Mouse (Mus musculus) forebrain, embryonic 11.5 days (tissue): ENCODE data around the gene Rarb. TPM values are rescaled to one million over a fixed set of nuclear protein-coding genes. Genes with fewer than 3 reads are reported as not detected.
"Not testable (repeated sequence)": the region's sequence is repeated elsewhere in the genome, so short reads cannot be mapped to it uniquely, and the experiment has no call there.

Source experiments
- ATAC-seq: fragments of 200-750 bp; cut with Nextera tagmentation; replicated peaks from 2 replicates; pipeline ENCODE4 v1.8.0; 2017; ENCODE audit warnings: moderate TSS enrichment; ENCODE audit not compliant: low FRiP score
- DNase-seq: peaks from one replicate; pipeline ENCODE4 v3.0.0-alpha.2; 2017; ENCODE audit warnings: low spot score
- H3K27ac ChIP-seq: fragments of 300-500 bp; sonication (generic); 2 replicates; pipeline ENCODE4 v1.5.1; 2014; ENCODE audit warnings: low read depth, low read length
- H3K27me3 ChIP-seq: fragments of 300-500 bp; sonication (generic); 2 replicates; pipeline ENCODE4 v1.6.1; 2014; ENCODE audit warnings: mild to moderate bottlenecking, low read length, mixed read lengths; ENCODE audit not compliant: control insufficient read depth, insufficient read depth
- H3K36me3 ChIP-seq: fragments of 300-500 bp; sonication (generic); 2 replicates; pipeline ENCODE4 v1.6.1; 2014; ENCODE audit warnings: mild to moderate bottlenecking, low read length, moderate library complexity, mixed read lengths; ENCODE audit not compliant: control insufficient read depth, insufficient read depth
- H3K4me1 ChIP-seq: fragments of 300-500 bp; sonication (generic); replicated peaks from 2 replicates; pipeline ENCODE4 v1.6.1; 2014; ENCODE audit warnings: low read length, mixed read lengths; ENCODE audit not compliant: control insufficient read depth, insufficient read depth
- H3K4me2 ChIP-seq: fragments of 300-500 bp; sonication (generic); 2 replicates; pipeline ENCODE4 v1.6.1; 2014; ENCODE audit warnings: low read depth, mild to moderate bottlenecking, low read length, moderate library complexity, mixed read lengths; ENCODE audit not compliant: severe bottlenecking
- H3K4me3 ChIP-seq: fragments of 300-500 bp; sonication (generic); 2 replicates; pipeline ENCODE4 v1.5.1; 2014; ENCODE audit warnings: low read depth, low read length
- H3K9ac ChIP-seq: fragments of 300-500 bp; sonication (generic); 2 replicates; pipeline ENCODE4 v1.6.1; 2014; ENCODE audit warnings: low read length
- H3K9me3 ChIP-seq: fragments of 300-500 bp; sonication (generic); 2 replicates; pipeline ENCODE4 v1.6.1; 2016; ENCODE audit warnings: low read length, mixed read lengths; ENCODE audit not compliant: control insufficient read depth
- WGBS: fragments of 180-500 bp; shearing (Covaris S2); extraction: QIAGEN DNeasy Blood & Tissue Kit; methylation state at CpG from one replicate; pipeline ENCODE4 v1.1.7; 2014; 5-methylcytosine and 5-hydroxymethylcytosine counted together
- polyA plus RNA-seq: library from polyadenylated mRNA; unstranded; fragments of >200 nt; fragmentation: Nextera tagmentation; extraction: Ambion mirVana; gene quantifications from 2 replicates; pipeline ENCODE4 v1.2.1, GENCODE M21; 2014

Rarb gene
- polyA plus RNA-seq, 1 experiment from 2014 or later: 15.8 TPM

- Histone ChIP-seq H3K36me3 (no peaks in the 10 kb centered on the region), H3K4me1 (no peaks in the 10 kb centered on the region), H3K9ac (no peak overlapping the region), H3K4me3 (no peak overlapping the region), H3K27ac (no peak overlapping the region), H3K9me3 (no peaks in the 10 kb centered on the region), H3K27me3 (no peaks in the 10 kb centered on the region), H3K4me2 (no peak overlapping the region)
- ATAC-seq (no peak), DNase-seq (no peak)
- WGBS: 89% methylated on average over 5 of the region's 5 CpGs
Measured at GRCm38 (mm10) chr14:16781942-16782541, 36.9 kb downstream of the Rarb start.

DNA sequence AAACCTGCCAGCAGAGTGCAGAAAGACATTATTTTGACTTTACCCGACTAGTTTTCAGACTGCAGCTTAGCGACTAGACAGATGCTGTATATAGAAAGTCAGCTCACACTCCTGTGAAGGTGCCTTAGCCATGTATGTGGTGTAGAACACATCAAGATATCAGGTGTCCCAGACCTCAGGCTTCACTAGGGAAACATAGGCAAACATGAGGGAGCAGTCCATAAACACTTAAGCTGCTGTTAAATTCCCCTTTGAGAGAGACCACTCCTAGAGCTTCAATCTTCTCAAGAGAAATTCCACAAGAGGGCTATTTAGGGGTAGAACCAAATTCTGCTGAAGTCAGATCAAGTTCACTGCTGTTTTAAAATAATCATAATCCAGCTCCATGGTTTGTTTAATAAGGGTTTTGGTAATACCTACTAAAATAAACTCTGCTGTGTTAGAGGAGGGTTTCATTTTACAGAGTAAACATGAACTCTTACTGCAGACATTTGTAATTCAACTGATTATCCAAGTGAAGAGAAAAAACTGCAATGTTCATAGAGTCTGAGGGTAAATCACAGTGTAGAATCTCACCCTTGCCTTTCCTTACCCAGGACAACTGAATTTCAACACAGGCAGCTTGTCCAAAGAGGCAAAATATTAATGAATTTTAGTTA lies 42.1 kb downstream of the Rarb start:
- H3K4me3 ChIP-seq: no peak overlapping the region
- no peaks in the 10 kb centered on the region for H3K9me3 ChIP-seq
- H3K4me1 ChIP-seq: no peaks in the 10 kb centered on the region
- DNase-seq (no peak), ATAC-seq (no peak)
- no peaks in the 10 kb centered on the region for H3K36me3 ChIP-seq
- 82% methylated on average over 2 of the region's 2 CpGs for WGBS
- no peaks in the 10 kb centered on the region for H3K27me3 ChIP-seq
- no peak overlapping the region for H3K27ac ChIP-seq
- H3K9ac ChIP-seq: no peak overlapping the region
- no peak overlapping the region for H3K4me2 ChIP-seq

- Histone ChIP-seq H3K27ac (no peak overlapping the region), H3K36me3 (no peaks in the 10 kb centered on the region), H3K9me3 (no peaks in the 10 kb centered on the region), H3K27me3 (no peaks in the 10 kb centered on the region), H3K9ac (no peak overlapping the region), H3K4me1 (no peaks in the 10 kb centered on the region), H3K4me3 (no peak overlapping the region), H3K4me2 (no peak overlapping the region)
- ATAC-seq (no peak), DNase-seq (no peak)
- WGBS: 80% methylated on average over 3 of the region's 3 CpGs
Measured at GRCm38 (mm10) chr14:16772927-16773326, 46.0 kb downstream of the Rarb start.

GRCm38 (mm10) chr14:16765891-16766290 lies 53.1 kb downstream of the Rarb start:
- no peaks in the 10 kb centered on the region for H3K36me3 ChIP-seq
- no peaks in the 10 kb centered on the region for H3K27me3 ChIP-seq
- H3K9me3 ChIP-seq: no peaks in the 10 kb centered on the region
- WGBS: 87% methylated on average over 1 of the region's 1 CpGs
- no peaks in the 10 kb centered on the region for H3K4me1 ChIP-seq
- no peak overlapping the region for H3K27ac ChIP-seq
- H3K4me3 ChIP-seq: no peak overlapping the region
- ATAC-seq: no peak
- no peak for DNase-seq
- H3K9ac ChIP-seq: no peak overlapping the region
- no peak overlapping the region for H3K4me2 ChIP-seq

GRCm38 (mm10) chr14:16762773-16763172 lies 56.2 kb downstream of the Rarb start:
- Histone ChIP-seq H3K4me3 (no peak overlapping the region), H3K9me3 (no peaks in the 10 kb centered on the region), H3K4me1 (no peaks in the 10 kb centered on the region), H3K27ac (no peak overlapping the region), H3K27me3 (no peaks in the 10 kb centered on the region), H3K9ac (no peak overlapping the region), H3K36me3 (no peaks in the 10 kb centered on the region), H3K4me2 (no peak overlapping the region)
- ATAC-seq: no peak
- DNase-seq: no peak

DNA sequence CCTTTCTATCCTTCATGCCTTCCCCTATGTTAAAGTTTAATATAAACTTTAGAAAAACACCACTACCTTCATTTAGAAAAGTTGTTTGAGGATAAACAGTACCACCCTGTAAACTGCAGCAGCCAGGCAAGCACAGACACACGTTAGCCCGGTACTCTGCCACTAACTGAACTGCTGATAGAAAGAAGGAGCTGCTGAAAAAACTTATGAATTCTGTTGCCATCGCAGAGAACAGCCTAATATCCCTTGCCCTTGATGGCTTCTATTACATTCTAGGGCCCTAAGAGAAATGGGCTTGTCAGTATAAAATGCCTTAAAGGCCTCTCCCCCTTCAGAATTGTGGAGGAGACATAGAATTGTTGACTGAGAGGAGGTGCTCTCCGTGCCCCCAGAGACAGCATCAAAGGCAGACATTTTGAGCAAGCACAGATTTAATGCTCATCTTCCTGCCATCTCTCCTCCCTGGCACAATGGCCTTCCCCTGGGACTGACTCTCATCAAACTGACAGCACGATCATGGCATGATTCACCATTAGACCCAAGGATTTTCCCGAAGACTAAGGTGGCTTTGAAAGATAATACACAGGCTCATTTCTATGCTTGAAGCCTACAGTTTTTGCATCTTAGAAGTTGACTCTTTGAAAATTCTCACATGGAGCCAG lies 60.1 kb downstream of the Rarb start:
- H3K4me1 ChIP-seq: no peaks in the 10 kb centered on the region
- no peaks in the 10 kb centered on the region for H3K27me3 ChIP-seq
- H3K4me2 ChIP-seq: no peak overlapping the region
- H3K4me3 ChIP-seq: no peak overlapping the region
- DNase-seq (no peak), ATAC-seq (no peak)
- no peaks in the 10 kb centered on the region for H3K36me3 ChIP-seq
- 85% methylated on average over 6 of the region's 6 CpGs for WGBS
- H3K9me3 ChIP-seq: no peaks in the 10 kb centered on the region
- H3K9ac ChIP-seq: no peak overlapping the region
- no peak overlapping the region for H3K27ac ChIP-seq

DNA sequence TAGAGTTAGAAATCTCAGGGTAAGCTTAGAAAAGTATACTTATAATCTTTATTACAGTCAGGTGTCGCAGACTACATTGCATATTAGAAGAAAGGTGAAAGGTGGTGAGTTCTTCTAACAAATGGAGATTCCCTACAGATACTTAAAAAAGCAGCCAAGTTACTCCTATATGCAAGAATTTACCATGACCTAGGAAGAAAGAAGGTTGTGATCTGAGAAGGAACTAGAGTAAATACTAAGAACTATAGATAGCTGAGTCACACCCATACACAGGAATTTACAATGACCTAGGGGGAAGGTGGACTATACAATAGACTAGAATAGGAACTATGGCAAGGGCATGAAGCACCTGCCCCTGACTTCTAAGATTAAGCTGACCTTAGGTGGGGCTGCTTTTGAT lies 63.4 kb downstream of the Rarb start:
- ATAC-seq: not testable (repeated sequence)
- WGBS: 98% methylated on average over 1 of the region's 1 CpGs

DNA sequence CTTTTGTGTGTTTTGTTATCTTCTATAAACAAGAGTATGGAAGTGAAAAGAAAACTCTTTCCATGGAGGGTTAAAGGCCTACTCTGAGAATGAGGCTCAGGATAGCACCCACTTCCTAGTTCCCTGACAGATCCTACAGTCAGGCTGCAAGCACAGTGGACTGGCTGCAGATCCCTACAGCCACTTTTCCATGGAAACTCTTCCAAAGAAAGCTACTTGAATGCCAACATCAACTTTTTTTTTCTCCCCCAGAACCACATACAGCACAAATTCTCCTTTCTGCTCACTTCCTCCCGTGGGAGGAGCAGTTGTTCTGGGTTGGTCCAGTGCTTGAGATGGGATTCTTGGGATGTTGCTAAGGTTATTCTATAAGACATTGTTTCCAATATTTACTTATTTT lies 66.3 kb downstream of the Rarb start:
- no peaks in the 10 kb centered on the region for H3K27me3 ChIP-seq
- no peak overlapping the region for H3K9ac ChIP-seq
- no peak for DNase-seq
- H3K4me3 ChIP-seq: no peak overlapping the region
- WGBS: 88% methylated on average over 1 of the region's 1 CpGs
- no peaks in the 10 kb centered on the region for H3K9me3 ChIP-seq
- H3K27ac ChIP-seq: no peak overlapping the region
- no peak for ATAC-seq
- no peaks in the 10 kb centered on the region for H3K4me1 ChIP-seq
- H3K36me3 ChIP-seq: no peaks in the 10 kb centered on the region
- H3K4me2 ChIP-seq: no peak overlapping the region

More for the DNA sequence above, 63.4 kb downstream of the Rarb start:
- not testable (repeated sequence) for H3K36me3 ChIP-seq, H3K27me3 ChIP-seq, H3K4me1 ChIP-seq, H3K4me2 ChIP-seq, H3K4me3 ChIP-seq, H3K9me3 ChIP-seq, H3K27ac ChIP-seq, DNase-seq, H3K9ac ChIP-seq
